Mouse (Mus musculus) retina, postnatal 7 days (tissue): ENCODE measurements around the gene Pip4k2c.
A peak's percentile ranks its signal among the peaks of the same experiment; 100 is the strongest.

ENCODE experiments used
- DNase-seq: peaks from one replicate; pipeline ENCODE4 v3.0.0-alpha.2; 2012; ENCODE audit warnings: low read depth, low spot score

The Pip4k2c gene

DNA sequence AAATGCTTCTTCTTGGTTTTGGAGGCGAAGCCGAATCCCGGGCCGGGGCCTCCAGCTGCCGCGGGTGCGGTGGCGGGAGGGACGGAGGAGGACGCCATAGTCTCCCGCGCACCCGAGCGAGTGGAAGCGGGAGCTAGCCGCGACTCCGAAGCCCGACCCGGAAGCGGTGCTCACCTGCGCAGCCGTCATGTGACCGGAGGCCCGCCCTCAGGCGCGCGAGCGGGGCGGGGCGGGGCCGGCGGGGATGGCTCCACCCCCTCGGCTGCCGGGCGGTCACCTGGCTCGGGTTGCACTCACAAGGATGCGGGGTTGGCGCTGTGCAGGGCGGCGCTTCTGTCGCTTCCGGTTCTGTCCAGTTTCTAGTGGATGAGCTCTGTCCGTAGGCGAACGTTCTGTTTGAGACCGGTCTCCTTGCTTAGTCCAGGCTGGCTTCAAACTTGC lies at the start of gene Pip4k2c:
Gene Pip4k2c, minus strand, starts transcription at position 172 of the 441 bp plus-strand sequence.
- DNase-seq: peak; percentile 74

DNA sequence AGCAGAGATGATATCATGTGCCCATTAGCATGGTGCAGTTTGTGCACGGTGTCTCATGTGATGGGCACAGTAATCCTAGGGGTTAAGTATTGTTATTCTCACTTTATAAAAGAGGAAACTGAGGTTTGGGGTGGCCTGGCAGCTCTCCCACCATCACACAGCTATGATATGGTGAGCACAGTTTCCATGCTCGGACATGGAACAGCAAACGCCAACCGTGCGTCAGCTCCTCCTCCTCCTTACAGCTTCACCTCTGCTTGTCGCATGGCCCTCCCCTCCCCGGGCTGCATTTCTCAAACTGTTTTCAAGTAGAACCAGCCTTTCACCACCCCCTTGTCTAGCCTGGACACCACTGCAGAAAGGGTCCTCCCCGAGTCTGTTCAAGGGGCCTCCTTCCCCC lies 47.1 kb upstream of the Pip4k2c start:
- DNase-seq: no peak

DNA sequence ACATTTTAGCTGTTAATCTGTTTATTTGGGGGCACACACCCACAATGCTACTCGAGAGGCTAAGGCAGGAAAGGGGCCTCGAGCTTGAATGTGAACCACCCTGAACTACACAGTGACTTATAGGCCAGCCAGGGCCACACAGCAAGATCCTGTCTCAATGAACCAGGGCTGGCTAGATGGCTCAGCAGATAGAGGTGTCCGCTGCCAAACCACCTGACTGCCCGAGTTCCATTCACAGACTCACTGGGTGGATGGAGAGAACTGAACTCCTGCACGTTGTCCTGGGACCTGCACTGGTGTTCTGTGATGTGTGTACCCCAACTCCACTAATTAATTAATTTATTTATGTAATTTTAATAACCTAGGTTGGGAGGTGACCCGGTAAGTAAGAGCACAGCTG lies 46.4 kb upstream of the Pip4k2c start:
- no peak for DNase-seq

DNA sequence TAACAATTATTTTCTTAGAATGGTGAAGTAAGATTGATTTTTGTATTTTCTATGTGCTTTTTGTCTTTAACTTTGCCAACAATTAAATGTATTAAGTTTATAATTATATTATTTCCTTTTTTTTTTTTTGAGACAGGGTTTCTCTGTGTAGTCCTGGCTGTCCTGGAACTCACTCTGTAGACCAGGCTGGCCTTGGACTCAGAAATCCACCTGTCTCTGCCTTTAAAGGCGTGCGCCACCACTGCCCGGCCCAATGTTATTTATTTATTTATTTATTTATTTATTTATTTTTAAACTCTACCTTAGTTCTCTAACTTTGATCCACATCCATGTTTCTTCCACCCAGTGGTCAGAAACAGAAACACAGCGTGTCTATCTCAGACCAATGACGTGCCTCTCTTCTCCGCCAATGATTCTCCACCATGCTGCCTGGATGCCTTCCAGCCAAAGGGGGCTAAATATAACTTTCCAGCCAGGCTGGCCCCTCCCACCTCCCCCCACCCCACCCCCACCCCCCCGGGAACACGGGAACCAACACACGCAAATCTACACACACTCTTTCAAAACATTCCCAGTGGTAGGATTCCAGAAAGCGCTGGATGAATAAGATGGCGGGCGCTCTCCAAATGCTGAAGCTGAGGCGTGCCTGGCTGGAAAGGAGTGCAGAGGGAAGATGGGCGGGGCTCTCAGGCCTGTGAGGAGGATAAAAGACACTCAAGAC lies 44.4 kb upstream of the Pip4k2c start:
- DNase-seq: no peak

DNA sequence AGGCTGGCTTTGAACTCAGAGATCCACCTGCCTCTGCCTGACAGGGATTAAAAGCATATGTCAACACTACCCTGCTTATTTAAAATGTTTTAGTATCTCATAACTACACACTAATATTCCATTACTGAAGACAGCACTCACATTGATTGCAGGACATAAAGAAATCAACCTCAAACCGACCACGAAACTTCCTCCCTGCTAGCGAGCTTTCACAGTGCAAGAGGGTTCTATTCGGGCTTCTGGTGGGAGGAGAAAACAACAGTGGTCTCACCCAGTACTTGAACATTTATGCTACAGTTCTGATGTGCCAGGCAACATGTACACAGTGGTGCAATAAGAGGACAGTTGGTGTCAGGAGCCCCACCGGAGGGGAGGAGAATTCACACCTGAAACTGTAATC lies 39.4 kb upstream of the Pip4k2c start:
- DNase-seq: no peak

DNA sequence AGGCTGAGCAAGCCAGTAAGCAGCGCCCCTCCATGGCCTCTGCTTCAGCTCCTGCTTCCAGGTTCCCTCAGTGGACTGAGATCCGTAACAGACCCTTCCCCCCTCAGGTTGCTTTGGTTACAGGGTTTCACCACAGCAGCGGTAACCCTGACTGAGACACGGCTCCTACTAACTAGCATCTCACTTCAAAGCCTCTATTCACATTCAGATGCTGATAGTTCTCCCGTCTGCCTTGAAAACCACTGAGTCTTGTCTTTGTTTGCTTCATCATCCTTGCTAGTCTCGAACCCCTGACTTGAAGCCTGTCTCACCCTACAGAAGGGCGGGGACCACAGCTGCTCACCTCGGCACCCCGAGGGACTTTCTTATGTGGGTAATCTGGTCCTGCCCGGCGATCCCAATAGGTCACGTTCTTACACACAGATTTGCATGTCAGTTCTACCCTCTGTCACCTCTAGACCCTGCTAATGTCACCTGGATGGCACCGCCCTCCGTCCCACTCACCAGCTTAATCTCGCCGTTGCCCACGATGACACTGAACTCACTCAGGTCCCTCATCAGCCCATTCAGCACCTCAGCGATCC lies 26.9 kb upstream of the Pip4k2c start:
- DNase-seq: no peak

DNA sequence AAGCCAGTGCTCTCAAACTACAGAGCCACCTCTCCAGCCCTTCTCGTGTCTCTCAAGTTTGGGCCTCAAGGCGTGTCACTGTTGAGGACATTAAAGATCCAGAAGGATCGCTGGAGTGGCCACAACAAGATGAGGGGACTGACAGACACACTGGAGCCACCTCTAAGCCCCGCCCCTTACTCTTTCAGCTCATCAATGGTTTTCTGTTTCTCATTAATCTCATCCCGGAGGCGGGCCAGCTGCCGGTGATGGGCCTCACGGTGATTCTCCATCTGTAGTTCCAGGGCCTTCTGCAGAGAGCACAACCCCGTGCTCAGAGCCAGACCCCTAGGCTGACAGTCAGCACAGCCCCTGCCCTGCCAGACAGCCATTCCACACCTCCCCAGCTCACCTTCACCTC lies 25.2 kb upstream of the Pip4k2c start:
- DNase-seq: no peak

DNA sequence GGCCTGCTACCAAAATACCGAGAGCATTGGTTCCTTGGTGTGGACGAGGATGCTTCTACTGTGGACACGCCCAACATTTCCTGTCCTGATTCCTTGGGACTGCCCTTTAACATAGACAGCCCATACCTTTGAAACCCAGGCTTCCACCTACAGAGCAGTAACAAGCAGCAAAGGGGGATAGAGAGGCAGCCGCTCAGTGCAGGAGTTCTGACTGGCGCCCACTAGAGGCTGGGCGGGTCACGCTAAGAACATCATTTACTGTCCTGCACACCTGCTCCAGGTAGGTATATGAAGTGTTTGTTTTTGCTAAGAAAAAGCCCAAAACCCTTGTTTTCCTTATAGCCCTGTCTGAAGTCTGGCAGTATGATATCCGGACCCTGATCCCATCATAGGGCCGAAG lies 21.8 kb upstream of the Pip4k2c start:
- DNase-seq: no peak

DNA sequence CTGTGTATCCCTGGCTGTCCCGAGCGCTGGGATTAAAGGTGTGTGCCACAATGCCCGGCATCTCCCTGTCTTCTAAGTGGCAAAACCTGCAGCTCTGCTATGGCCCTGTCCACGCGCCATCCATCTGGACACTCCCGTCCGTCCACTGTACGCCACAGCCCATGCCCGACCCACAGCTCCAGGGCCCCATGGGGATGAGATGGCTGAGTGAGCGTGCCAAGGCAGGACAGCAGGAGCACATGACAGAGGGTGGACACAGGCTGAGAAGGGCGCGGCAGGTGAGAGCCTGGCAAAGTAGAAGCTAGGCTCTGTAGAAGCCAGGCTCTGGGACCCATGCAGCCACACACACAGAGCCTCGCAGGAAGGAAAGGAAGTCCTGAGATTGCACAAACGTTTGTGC lies 20.4 kb upstream of the Pip4k2c start:
- DNase-seq: no peak

DNA sequence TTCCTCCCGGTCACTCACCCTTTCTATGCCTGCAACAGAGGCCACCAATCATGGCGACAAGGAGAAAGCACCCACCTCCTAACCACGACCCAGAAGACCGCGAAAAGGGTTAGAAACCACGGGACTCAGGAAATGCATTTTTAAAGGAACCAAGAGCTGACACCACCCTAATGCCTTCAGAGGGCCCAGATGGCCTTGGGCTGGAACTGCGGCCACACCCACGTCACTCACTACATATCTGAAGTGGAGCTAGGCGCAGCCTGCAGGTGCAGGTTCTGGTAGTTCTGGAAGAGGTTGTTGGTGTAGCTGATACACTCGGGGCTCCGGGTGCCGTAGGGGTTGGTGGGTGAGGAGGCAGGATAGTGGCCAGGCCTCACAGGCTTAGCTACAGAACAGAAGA lies 19.3 kb upstream of the Pip4k2c start:
- DNase-seq: no peak

DNA sequence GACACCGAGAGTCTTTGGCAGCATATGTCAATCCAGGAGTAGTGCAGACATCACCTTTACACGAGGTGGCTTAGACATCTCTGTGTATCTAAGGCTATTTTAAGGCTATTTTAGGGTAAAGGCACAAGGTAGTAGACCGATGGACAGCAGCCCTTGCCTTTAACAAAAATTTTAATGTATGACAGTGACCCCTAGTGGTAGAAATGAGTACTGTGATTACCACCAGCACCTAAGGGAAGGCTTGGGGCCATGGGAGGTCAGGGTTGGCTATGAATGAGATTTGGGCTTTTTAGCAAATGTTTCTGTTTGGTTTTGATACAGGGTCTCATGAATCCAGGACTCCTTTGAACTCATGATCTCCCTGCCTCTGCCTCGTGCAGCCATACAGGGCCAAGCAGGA lies 17.5 kb upstream of the Pip4k2c start:
- DNase-seq: peak; percentile 53

DNA sequence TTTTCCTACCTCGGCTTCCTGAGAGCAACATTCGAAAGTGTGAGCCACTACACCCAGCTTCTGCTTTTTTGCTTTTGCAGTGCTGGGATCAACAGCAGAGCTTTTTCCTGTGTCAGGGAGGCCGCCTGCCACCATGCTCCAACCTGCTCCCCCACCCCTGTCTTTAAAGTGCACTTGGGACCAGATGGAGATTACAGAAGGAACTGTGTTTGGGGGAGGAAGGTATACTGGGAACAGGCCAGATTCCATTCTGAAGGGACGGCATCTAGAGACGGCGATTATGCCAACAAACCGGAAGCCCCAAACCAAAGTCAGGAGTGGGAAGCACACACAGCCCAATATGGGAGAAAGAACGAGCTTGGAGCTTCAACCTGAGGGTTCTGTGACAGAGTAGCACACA lies 15.8 kb upstream of the Pip4k2c start:
- no peak for DNase-seq

DNA sequence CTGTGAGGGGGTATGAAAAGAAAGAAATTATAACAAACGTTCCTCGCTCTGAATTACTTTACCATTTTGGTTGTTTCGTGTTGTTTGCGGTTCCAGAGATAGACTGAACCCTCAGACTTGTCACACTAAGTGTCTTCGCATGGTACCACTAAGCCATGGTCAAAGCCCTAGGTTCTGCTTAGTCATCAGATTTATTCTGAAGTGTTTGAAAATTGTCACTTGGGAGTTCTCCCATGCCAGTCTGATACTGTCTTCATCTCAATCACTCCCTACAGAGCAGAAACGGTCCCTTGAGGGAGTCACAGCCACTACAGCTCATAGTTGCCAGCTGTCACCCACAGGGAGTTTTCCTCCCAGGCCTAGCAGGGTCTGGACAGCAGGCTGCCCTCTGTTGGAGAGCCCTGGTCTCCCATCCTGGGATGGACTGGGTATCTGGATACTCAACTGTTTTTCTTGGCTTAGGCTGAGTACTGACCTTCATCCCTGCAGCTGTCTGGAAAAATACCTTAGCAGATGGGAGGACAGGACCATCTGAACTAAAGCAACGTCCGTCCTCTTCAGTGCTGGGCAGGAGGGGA lies 15.0 kb upstream of the Pip4k2c start:
- no peak for DNase-seq

DNA sequence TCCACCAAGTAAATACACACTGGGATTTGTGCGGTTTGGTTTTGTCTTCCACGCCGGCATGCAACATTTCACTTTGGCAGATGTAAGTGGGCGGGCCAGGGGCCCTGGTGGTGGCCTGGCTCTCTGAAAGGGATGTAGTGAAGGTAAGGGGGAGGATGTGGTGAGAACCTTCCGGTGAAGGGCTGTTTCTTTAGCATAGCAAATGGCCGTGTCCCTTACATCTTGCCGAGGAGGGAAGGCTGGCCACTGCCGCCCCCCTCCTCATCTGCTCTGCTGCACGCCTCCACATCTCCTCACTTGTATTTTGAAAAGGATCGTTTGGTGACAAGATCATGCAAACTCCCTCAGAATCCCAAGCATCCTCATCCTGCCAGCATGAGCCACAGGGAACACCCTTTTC lies 14.3 kb upstream of the Pip4k2c start:
- DNase-seq: no peak

DNA sequence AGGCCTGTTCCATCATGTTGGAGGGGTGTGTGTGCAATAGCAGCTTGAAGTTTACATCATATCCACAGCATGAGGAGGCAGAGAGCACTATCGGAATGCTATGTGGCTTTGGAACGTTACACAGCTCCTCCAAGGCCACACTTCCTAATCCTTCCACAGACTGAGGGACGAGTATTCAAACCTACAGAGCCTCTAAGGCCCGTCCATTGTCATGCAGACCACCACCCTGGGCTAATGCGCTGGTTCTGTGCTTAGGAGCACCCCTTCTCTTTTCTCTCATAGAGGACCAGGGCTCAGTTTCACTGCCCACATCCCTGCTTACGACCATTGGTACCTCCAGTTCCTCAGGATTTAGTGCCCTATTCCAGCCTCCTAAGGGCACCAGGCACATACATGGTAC lies 13.8 kb upstream of the Pip4k2c start:
- no peak for DNase-seq

DNA sequence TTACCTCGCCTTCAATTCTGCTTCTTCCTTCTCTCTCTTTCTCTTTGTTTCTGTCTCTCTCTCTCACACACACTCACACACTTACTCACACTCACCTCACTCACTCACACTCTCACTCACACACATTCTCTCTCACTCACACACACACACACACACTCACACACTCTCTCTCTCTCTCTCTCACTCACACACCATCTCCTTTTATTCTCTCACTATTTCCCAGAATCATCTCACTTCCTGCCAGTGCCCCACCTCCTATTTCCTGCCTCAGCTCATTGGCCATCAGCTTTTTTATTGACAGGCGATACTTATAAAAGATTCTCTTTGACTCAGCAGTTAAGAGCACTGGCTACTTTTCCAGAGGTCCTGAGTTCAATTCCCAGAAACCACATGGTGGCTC lies 7.0 kb upstream of the Pip4k2c start:
- DNase-seq: no peak

DNA sequence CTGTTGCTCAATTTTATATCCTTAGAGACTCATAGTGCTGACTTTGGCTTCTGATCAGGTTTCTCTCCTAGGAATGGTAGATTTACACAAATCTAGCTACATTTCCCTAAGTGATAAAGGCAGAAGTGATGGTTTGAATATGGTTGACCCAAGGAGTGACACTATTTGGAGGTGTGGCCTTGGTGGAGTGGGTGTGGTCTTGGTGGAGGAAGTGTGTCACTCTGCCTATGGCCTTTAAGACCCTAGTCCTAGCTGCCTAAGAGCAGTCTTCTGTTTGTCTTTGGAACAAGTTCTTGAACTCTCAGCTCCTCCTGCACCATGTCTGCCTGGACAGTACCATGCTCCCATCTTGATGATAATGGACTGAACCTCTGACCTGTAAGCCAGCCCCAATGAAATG lies 5.8 kb upstream of the Pip4k2c start:
- DNase-seq: no peak

DNA sequence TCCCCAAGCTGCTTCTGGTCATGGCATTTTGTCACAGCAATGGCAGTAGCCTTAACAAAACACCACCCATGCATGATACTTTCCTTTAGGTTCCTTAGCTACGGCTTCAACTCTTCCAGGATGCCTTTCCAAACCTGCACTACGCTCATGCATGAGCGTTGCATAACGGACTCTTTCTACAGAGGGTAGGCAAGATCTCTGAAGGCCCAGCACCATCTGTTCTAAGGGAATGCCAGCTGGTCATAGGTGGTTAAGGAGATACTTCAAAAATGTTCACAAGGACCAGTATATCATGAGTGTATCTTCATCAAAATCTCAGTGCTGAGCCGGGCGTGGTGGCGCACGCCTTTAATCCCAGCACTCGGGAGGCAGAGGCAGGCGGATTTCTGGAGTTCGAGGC lies 5.1 kb upstream of the Pip4k2c start:
- DNase-seq: no peak

DNA sequence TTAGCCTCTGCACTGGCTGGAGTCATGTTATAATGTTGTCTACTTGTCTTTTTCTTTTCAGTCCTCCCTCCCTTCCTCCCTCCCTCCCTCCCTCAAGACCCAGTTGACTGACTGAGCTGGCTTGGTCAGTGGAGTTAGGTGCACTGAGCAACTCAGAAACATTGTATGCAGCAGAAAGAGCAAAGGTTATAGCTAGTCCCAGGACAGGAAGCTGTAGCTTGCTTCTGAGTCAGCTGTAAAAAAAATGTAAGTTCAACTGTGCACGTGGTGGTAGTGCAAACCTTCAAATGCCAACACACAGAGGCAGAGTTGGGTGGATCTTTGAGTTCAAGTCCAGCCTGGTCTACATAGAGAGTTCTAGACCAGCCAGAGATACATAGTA lies 3.0 kb upstream of the Pip4k2c start:
- DNase-seq: no peak

DNA sequence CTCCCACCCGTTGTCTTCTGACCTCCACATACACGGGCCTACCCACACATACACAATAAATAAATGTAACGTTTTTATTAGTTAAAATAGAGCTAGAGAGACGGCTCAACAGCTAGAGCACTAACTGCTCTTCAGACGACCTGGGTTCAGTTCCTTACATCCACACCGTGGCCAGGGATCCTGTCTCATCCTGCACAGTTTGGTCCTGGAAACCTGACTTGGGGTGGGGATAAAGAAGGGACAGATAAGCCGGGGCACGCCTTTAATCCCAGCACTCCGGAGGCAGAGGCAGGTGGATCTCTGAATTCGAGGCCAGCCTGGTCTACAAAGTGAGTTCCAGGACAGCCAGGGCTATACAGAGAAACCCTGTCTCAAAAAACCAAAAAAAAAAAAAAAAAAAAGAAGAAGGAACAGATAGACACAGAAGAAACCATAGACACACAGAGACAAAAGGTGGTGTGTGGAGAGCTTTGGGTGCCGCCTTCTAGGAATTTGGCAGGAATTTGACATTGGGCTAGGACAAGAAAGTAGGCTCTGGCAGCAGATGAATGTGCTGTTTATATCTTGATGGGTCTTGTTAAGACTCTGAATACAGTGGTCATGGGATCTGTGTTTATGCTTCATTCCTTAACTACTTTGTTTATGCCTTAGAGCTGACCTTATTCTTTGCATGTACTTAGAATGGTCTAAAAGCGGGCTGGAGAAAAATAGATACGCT lies 2.5 kb upstream of the Pip4k2c start:
- no peak for DNase-seq

DNA sequence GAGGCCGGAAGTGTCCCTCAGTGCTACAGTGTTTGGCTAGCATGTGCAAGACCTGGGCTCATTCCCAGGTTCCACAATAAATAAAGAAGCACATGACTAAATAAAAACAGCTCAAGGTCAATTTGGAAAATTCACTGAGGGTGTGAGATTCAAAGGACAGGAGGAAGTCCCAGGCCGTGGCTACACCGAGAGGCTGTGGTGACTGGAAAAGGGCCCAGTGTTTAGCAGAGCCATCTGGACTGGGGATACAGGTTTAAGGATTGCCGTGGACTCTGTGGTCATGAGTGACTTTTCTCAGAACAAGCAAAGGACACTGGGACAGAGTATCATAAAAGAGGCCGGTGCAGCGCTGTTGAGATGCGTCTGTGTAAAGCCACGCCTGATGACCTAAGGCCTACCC lies 1.9 kb upstream of the Pip4k2c start:
- DNase-seq: no peak

DNA sequence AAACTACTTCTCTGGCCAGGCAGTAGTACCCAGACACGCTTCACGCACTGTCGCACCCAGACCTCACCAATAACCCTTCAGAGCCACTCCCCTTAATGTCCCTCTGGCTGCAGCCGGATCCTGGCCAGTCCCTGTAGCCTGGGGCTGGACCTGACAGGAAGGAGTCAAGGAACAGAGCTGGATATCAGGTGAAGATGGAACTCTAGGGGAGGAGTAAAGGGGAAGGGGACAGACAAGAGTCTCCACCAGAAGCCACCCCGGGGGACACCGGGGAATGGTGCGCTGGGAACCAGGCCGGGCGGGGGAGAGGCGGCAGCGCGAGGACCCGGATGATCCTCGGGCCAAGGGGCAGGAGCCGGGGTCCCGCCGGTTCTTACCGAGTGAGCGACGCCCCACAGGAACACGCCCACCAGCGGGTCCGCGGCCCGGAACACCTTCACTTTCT lies 402 bp downstream of the Pip4k2c start:
- DNase-seq: no peak
